Mouse (Mus musculus): ENCODE data around the gene Elp1.
A peak's percentile ranks its signal among the peaks of the same experiment; 100 is the strongest.

Gene Elp1

DNA sequence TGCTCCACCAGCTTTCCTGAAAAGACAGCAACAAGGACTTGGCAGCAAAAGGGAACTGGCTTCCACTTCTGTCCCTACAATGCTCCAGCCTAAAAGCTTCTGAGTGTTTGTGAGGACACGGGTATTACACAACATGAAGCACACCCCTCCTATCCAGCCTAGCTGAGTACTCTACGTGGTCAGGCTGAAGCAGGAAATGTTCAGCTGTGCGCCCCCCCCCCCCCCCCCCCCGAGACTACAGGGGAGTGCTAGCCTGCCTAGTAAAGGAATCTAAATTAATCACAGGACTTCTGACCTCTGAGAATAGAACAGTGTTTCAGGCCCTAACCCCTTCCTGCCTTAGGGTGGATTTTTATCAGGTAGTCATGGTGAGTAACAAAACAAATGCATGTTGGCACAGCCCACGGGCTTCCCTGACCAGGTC is 34.3 kb downstream of the Elp1 start:
- DNase-seq, result no peak

DNA sequence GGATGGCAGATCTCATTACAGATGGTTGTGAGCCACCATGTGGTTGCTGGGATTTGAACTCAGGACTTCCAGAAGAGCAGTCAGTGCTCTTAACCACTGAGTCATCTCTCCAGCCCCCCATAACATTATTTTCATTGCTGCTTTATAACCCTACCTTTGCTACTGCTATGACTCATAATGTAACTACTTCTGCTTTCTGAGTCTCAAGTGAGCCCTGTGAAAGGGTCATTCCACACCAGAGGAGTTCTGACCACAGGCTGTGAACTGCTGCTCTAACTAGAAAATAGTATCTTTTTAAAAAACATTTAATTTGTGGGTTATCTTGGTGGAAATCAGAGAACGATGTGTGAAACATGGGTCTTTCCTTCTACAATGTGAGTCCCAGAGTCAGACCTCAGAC is 44.4 kb downstream of the Elp1 start:
- DNase-seq, result no peak

DNA sequence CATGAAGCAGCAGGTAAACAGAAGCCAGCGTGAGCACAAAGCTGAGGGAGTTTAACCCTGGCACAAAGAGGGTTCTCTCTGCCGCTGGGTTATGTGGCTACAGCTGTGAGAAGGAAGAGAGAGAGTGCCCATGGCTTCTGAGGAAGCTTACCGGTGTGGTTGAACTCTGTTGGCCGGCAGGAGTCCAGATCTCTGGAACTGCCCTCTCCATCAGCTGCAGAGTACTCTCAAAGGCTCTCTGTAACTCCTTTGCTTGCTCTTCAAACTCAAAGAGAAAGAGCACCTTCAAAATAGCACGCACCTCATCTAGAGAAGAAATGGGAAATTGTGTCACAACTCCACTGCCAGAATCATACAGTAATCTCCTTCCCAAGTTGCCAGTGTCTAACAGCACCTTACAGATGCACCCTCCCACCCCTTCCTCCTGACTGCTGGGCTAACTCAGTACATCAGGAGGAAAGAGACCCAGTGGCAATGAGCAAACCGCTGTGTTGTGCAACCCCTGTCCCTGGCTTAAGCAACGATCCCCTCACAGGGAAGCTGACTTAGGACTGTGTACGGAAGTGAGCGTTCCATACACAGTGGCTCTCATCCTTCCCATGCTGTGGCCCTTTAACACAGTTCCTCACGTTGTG is 45.0 kb downstream of the Elp1 start:
- DNase-seq, result no peak

DNA sequence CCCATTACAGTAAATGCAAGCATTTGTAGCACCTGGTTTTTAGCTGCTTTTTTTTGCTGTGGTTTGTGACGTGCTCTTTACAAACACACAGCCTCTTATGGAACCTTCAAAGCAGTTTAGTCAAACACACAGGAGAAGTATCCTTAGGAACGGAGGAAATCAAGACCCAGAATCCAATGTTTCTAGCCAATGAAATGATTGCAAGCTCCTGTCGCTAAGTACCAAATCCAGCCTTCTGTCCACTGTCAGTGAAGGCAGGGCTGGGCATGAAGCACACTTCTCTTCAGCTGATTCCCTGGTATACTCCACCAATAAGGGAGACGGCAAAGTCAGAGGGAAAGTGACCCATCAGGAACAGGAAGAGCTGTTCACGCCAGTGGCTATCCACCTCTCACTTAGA is 46.1 kb downstream of the Elp1 start:
- DNase-seq, result no peak

- no peak for DNase-seq
These were observed 54.7 kb downstream of the Elp1 start for GRCm38 (mm10) chr4:56747456-56747855.

- no peak for DNase-seq
These were observed 55.8 kb downstream of the Elp1 start for GRCm38 (mm10) chr4:56746345-56746744.

GRCm38 (mm10) chr4:56743363-56744195 is 58.6 kb downstream of the Elp1 start, which contains the start of gene Actl7a:
Actl7a (plus strand) TSS chr4:56743413.
- no peak for DNase-seq

- DNase-seq, result no peak
These were observed 59.4 kb downstream of the Elp1 start for GRCm38 (mm10) chr4:56742698-56743097.

GRCm38 (mm10) chr4:56741041-56741493 is 61.1 kb downstream of the Elp1 start, which contains the start of gene Actl7b:
Actl7b (minus strand) TSS chr4:56741443.
- no peak for DNase-seq

GRCm38 (mm10) chr4:56740611-56741010 is 61.5 kb downstream of the Elp1 start:
- DNase-seq, result no peak

DNA sequence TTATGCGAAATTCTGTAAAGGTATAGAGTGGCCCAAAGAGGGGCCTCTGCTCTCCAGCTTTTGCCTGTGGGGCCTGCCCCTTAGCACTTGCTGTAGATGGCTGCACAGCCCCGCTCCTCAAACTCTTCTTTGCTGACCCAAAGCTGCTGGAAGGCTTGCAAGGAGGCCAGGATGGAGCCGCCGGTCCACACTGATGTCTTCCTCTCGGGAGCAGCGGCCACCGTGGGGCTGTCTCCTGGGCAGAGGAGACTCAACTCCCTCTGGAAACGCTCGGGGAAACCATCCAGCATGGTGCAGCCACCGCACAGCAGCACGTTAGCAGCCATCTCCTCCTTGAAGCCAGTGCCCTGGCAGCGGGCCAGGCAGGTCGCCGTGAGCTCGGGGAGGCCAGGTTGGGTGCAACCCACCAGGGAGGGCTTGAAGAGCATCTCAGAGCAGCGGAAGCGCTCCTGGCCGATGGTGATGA is 62.1 kb downstream of the Elp1 start, which contains the start of gene Gm26657:
Gm26657 (plus strand) TSS at position 51 of the 466 bp plus-strand sequence.
- DNase-seq, result no peak

DNA sequence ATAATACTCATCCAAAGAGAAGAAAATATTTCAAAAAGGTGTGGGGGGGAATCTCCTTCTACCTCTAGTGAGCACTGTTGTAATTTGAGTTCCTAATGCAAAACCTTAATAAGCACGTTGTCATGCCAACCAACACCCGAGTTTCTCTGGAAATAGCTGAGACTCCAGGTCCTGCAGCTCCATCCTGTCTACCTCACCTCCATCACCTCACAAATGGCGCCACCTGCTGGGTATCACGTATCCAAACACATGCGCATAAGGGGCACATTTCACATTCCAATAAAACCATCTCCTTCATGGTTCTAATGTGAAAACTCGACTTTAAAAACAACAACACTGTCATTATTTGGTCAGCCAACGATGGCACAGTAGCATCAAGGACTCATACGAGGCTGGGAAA is 76.3 kb downstream of the Elp1 start:
- DNase-seq, result peak; percentile 42

DNA sequence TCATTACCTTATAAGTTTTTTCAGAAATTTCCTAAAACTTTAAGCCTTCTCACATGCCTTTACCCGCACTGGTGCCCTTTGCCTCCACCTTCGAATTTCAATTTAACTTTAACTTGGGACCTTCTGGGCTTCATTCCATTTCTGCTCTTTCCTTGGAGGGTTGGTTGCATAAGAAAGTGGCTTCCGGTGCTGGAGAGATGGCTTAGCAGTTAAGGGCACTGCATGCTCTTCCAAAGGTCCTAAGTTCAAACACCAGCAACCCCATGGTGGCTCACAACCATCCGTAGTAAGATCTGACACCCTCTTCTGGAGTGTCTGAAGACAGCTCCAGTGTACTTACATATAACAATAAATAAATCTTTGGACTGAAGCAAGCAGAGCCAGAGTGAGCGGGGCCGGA is 78.9 kb downstream of the Elp1 start:
- no peak for DNase-seq

DNA sequence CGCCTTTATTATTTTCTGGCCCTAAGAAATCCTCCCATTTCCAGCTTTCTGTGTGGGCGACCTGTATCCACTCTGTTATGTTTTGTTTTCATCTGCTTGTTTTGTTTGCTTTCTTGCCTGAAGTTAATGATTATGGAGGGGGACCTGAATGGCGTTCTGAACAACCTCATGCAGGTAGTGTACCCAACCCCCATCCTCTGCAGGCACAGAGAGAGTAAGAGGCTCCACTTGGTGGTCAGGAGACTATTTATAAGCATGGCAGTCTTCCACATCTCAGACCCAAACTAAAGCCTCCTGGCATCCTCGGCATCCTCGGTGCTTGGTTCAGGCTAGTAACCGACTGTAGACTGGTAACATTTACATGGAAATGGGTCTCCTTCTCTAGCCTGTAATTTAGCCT is 79.8 kb downstream of the Elp1 start:
- DNase-seq, result no peak

- DNase-seq, result peak; percentile 63 to 71
These were observed 80.7 kb downstream of the Elp1 start for GRCm38 (mm10) chr4:56721469-56721868.

DNA sequence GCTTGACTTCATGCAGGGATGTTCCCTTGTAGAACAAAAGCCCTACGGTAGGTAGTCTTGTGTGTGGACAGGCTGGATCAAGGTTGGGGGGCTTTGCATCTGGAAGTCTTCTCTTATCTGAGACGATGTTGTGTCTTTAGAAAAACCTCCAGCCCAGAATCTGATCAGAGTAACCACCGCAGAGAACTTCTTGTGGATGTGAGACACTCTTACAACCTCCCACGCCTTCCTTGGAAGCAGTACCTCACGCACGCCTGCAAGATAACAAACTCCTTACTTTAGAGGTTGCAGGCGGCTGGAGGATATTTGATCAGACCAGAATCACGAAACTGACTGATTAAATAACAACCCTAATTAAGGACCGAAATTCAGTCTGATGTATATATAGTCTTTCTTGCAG is 81.7 kb downstream of the Elp1 start:
- DNase-seq, result no peak

GRCm38 (mm10) chr4:56719456-56719855 is 82.7 kb downstream of the Elp1 start:
- DNase-seq, result no peak

DNA sequence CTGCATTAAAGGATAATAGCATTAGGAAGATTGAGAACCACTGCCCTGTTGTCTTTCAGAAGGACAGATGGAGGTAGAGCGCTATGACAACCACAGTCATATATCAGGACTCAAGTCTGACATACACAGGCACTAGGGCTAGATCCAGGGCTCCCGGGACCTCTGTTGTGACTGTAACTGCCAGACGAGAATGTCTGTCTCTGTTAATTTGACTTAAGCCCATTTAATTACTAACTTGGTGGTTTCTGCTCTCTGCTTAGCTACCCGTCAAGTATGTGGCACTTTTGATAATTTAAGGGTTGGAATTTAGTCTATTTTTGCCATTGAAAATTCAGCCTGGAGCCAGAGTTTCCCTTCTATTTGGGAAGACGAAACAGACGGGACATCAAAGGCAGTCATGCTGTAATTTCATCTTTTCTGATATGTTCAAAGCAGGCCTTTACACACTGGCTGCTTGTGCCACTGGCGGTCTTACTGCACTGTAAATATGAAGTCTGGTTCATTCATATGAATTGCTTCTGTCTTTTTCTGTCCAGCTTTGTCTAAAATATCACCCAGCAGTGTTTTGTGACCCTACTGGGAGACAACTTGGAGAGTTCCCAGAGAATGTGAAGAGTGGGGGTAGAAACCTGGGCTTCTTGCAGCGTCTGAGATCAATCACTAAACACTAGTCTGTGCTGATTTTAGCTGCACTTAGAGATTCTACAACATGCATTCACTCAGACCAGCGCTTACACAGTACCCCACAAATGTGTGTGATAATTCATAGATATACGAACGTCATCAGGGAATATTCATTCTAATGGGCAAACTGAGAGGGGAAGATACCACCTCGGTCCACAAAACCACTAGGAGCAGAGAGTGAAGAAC is 83.3 kb downstream of the Elp1 start:
- DNase-seq, result no peak

- no peak for DNase-seq
These were observed 84.2 kb downstream of the Elp1 start for GRCm38 (mm10) chr4:56717932-56718331.

DNA sequence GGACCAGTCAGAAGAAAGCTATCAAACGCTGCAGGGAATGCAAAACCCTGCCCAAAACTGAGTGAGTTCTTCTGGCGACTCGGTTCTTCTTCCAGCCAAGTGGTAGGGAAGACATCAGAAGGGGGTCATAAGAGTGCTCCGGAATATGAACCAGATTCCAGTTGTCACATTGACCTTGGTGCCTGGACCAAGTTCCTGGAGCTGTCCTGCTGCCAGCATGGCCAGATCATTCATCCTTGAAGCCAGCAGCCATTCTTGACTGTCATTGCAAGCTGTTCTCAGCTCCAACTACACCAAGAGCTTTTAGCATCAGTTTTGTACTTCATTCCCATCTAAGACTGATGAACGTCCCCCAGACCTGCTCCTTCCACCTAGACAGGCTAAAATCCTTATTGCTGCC is 85.3 kb downstream of the Elp1 start:
- peak in 1 of 2 experiments; percentile 28 for DNase-seq

GRCm38 (mm10) chr4:56713155-56713554 is 89.0 kb downstream of the Elp1 start:
- DNase-seq, result no peak

DNA sequence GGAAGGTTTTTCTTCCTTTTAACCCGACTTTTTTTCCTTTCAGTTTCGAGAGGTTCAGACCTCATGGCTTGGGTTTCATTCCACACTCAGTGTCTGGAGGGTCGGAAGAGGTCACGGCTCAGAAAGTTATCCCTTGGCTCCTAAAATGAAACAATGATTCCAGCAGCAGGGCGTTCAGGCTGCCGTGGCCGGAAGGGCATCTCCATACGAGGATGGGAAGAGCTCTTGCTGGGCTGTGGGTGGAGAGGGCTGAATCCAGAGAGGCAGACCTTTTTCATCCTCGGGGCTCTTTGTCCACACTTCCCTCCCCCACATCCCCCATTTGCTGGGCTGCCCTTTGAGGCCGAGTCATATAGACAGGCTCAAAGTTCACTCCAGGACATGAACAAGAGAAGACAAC is 99.9 kb downstream of the Elp1 start:
- no peak for DNase-seq
